Mouse (Mus musculus) small intestine, adult 2 months (tissue): ENCODE data around the gene Cyth4.

Source experiments
- CTCF ChIP-seq: fragments of 200-500 bp; IDR thresholded peaks from 2 replicates; pipeline ENCODE4 v1.5.1; 2012; ENCODE audit warnings: low read depth, mild to moderate bottlenecking, control low read depth, inconsistent platforms, low read length, moderate library complexity, mixed read lengths; ENCODE audit not compliant: insufficient replicate concordance, insufficient read length; ENCODE audit errors: extremely low read depth
- POLR2A ChIP-seq: fragments of 200-500 bp; IDR thresholded peaks from 2 replicates; pipeline ENCODE4 v1.6.1; 2012; ENCODE audit warnings: low read depth, mild to moderate bottlenecking, control low read depth, inconsistent platforms, low read length, moderate library complexity

GRCm38 (mm10) chr15:78595468-78595867 lies 1.4 kb upstream of the Cyth4 start:
- peak; percentile 35; the same call in 1 of the 2 replicates for TF ChIP-seq CTCF
- no peak for TF ChIP-seq POLR2A
